Mouse (Mus musculus): Measurements from ENCODE around the gene Naa16.

- TF ChIP-seq POLR2AphosphoS2 (IDR thresholded peaks at IDR 0.05; ENCODE audit: insufficient read length, low read depth) (no peak), TCF12 (IDR thresholded peaks at IDR 0.05; ENCODE audit: insufficient read depth, poor library complexity, severe bottlenecking) (no peak), POLR2A (IDR thresholded peaks at IDR 0.05; ENCODE audit: insufficient read length, low read depth) (no peak), TCF3 (IDR thresholded peaks at IDR 0.05; ENCODE audit: insufficient read length, low read depth) (no peak), MYOG (IDR thresholded peaks at IDR 0.05; ENCODE audit: control insufficient read depth in 1 of 3, insufficient read depth in 1 of 3, insufficient read length in 2 of 3, low read depth in 2 of 3) (no peak), MAX (IDR thresholded peaks at IDR 0.05; ENCODE audit: low read depth) (no peak), SRF (IDR thresholded peaks at IDR 0.05; ENCODE audit: control insufficient read depth, insufficient read length, low read depth) (no peak), USF1 (IDR thresholded peaks at IDR 0.05; ENCODE audit: low read depth) (no peak)
Observed at GRCm38 (mm10) chr14:79279494-79279893, 111.1 kb downstream of the Naa16 start.

All from myocyte (in vitro differentiated cells).